Mouse (Mus musculus): ENCODE measurements around the gene Olfr958. TPM values are rescaled to one million over a fixed set of nuclear protein-coding genes. Genes with fewer than 3 reads are reported as not detected.

Gene Olfr958
- total and polyA plus RNA-seq, 2 experiments, result not detected

GRCm38 (mm10) chr9:39557529-39558348 is 3.9 kb upstream of the Olfr958 start:
- H3K9ac ChIP-seq (ENCODE audit: low read depth, low read length), result no peak overlapping the region
- DNase-seq (ENCODE audit: extremely low read depth, low read depth, low spot score), result no peak
- no peak overlapping the region for H3K27ac ChIP-seq (replicated peaks; ENCODE audit: insufficient read depth, low read depth, low read length)
- H3K4me1 ChIP-seq (ENCODE audit: control insufficient read depth, insufficient read depth, low read length), result no peaks in the 10 kb centered on the region
- H3K27me3 ChIP-seq (ENCODE audit: control insufficient read depth, insufficient read depth, low read length), result 0 out of 2 replicates have a peak, but pooled peaks cover 4% of the 10 kb centered on the region
- H3K36me3 ChIP-seq (ENCODE audit: control insufficient read depth, insufficient read depth, low read length), result no peaks in the 10 kb centered on the region
- TF ChIP-seq CTCF (IDR thresholded peaks at IDR 0.05; ENCODE audit: low read depth, low read length), result no peak
- TF ChIP-seq POLR2A (IDR thresholded peaks at IDR 0.05; ENCODE audit: extremely low read depth, insufficient read depth, low read length), result no peak
- no peaks in the 10 kb centered on the region for H3K79me2 ChIP-seq (ENCODE audit: control insufficient read depth, insufficient read depth, low read length)
- WGBS, result 55% methylated on average over 3 of the region's 3 CpGs
- no peak overlapping the region for H3K4me3 ChIP-seq (ENCODE audit: insufficient read depth, low read depth, low read length)

GRCm38 (mm10) chr9:39550806-39551205 is 3.0 kb downstream of the Olfr958 start:
- H3K27me3 ChIP-seq (ENCODE audit: control insufficient read depth, insufficient read depth, low read length), result 0 out of 2 replicates have a peak, but pooled peaks cover 3% of the 10 kb centered on the region
- peak; percentile 1 for DNase-seq (ENCODE audit: extremely low read depth, low read depth, low spot score)
- H3K4me3 ChIP-seq (ENCODE audit: insufficient read depth, low read depth, low read length), result no peak overlapping the region
- H3K79me2 ChIP-seq (ENCODE audit: control insufficient read depth, insufficient read depth, low read length), result no peaks in the 10 kb centered on the region
- WGBS, result 75% methylated on average over 5 of the region's 5 CpGs
- H3K9ac ChIP-seq (ENCODE audit: low read depth, low read length), result no peak overlapping the region
- H3K4me1 ChIP-seq (ENCODE audit: control insufficient read depth, insufficient read depth, low read length), result no peaks in the 10 kb centered on the region
- H3K27ac ChIP-seq (replicated peaks; ENCODE audit: insufficient read depth, low read depth, low read length), result no peak overlapping the region
- TF ChIP-seq POLR2A (IDR thresholded peaks at IDR 0.05; ENCODE audit: extremely low read depth, insufficient read depth, low read length) (no peak), CTCF (IDR thresholded peaks at IDR 0.05; ENCODE audit: low read depth, low read length) (no peak)
- H3K36me3 ChIP-seq (ENCODE audit: control insufficient read depth, insufficient read depth, low read length), result no peaks in the 10 kb centered on the region

- DNase-seq (ENCODE audit: extremely low read depth, low read depth, low spot score), result no peak
- Histone ChIP-seq H3K27me3 (ENCODE audit: control insufficient read depth, insufficient read depth, low read length) (no peaks in the 10 kb centered on the region), H3K79me2 (ENCODE audit: control insufficient read depth, insufficient read depth, low read length) (no peaks in the 10 kb centered on the region), H3K27ac (replicated peaks; ENCODE audit: insufficient read depth, low read depth, low read length) (no peak overlapping the region), H3K36me3 (ENCODE audit: control insufficient read depth, insufficient read depth, low read length) (no peaks in the 10 kb centered on the region), H3K9ac (ENCODE audit: low read depth, low read length) (no peak overlapping the region), H3K4me3 (ENCODE audit: insufficient read depth, low read depth, low read length) (no peak overlapping the region), H3K4me1 (ENCODE audit: control insufficient read depth, insufficient read depth, low read length) (no peaks in the 10 kb centered on the region)
- TF ChIP-seq CTCF (IDR thresholded peaks at IDR 0.05; ENCODE audit: low read depth, low read length) (no peak), POLR2A (IDR thresholded peaks at IDR 0.05; ENCODE audit: extremely low read depth, insufficient read depth, low read length) (no peak)
- WGBS, result 86% methylated on average over 1 of the region's 1 CpGs
These were observed 30.1 kb downstream of the Olfr958 start for GRCm38 (mm10) chr9:39523616-39524285.

GRCm38 (mm10) chr9:39518595-39518994 is 35.3 kb downstream of the Olfr958 start:
- H3K27me3 ChIP-seq (ENCODE audit: control insufficient read depth, insufficient read depth, low read length), result no peaks in the 10 kb centered on the region
- no peaks in the 10 kb centered on the region for H3K79me2 ChIP-seq (ENCODE audit: control insufficient read depth, insufficient read depth, low read length)
- DNase-seq (ENCODE audit: extremely low read depth, low read depth, low spot score), result no peak

GRCm38 (mm10) chr9:39515531-39515930 is 38.3 kb downstream of the Olfr958 start, which contains the start of gene Olfr957:
TSS of gene Olfr957 (minus strand) at chr9:39515809.
- TF ChIP-seq CTCF (IDR thresholded peaks at IDR 0.05; ENCODE audit: low read depth, low read length) (no peak), POLR2A (IDR thresholded peaks at IDR 0.05; ENCODE audit: extremely low read depth, insufficient read depth, low read length) (no peak)
- no peak within 1 kb of the TSS for H3K9ac ChIP-seq (ENCODE audit: low read depth, low read length)
- H3K27ac ChIP-seq (replicated peaks; ENCODE audit: insufficient read depth, low read depth, low read length), result no peak within 1 kb of the TSS
- no peaks in the 10 kb centered on the region for H3K4me1 ChIP-seq (ENCODE audit: control insufficient read depth, insufficient read depth, low read length)
- H3K27me3 ChIP-seq (ENCODE audit: control insufficient read depth, insufficient read depth, low read length), result no peaks in the 10 kb centered on the region
- H3K4me3 ChIP-seq (ENCODE audit: insufficient read depth, low read depth, low read length), result no peak within 1 kb of the TSS
- H3K79me2 ChIP-seq (ENCODE audit: control insufficient read depth, insufficient read depth, low read length), result no peaks in the 10 kb centered on the region
- no peaks in the 10 kb centered on the region for H3K36me3 ChIP-seq (ENCODE audit: control insufficient read depth, insufficient read depth, low read length)
- DNase-seq (ENCODE audit: extremely low read depth, low read depth, low spot score), result no peak
- 69% methylated on average over 3 of the region's 3 CpGs for WGBS

More at GRCm38 (mm10) chr9:39518595-39518994, 35.3 kb downstream of the Olfr958 start:
- Histone ChIP-seq H3K27ac (replicated peaks; ENCODE audit: insufficient read depth, low read depth, low read length) (no peak overlapping the region), H3K9ac (ENCODE audit: low read depth, low read length) (no peak overlapping the region), H3K4me3 (ENCODE audit: insufficient read depth, low read depth, low read length) (no peak overlapping the region), H3K36me3 (ENCODE audit: control insufficient read depth, insufficient read depth, low read length) (no peaks in the 10 kb centered on the region), H3K4me1 (ENCODE audit: control insufficient read depth, insufficient read depth, low read length) (no peaks in the 10 kb centered on the region)
- TF ChIP-seq POLR2A (IDR thresholded peaks at IDR 0.05; ENCODE audit: extremely low read depth, insufficient read depth, low read length) (no peak), CTCF (IDR thresholded peaks at IDR 0.05; ENCODE audit: low read depth, low read length) (no peak)
